Mouse (Mus musculus) embryonic facial prominence, embryonic 15.5 days (tissue): Measurements from ENCODE around the gene Gm4836. TPM values are rescaled to one million over a fixed set of nuclear protein-coding genes. Genes with fewer than 3 reads are reported as not detected.
"Not testable (repeated sequence)": the region's sequence is repeated elsewhere in the genome, so short reads cannot be mapped to it uniquely, and the experiment has no call there.

Source experiments
- ATAC-seq: fragments of 200-750 bp; cut with Nextera tagmentation; 2 replicates; pipeline ENCODE4 v1.8.0; 2017; ENCODE audit warnings: low read depth, moderate TSS enrichment; ENCODE audit not compliant: insufficient number of reproducible peaks, low FRiP score, low TSS enrichment
- H3K27ac ChIP-seq: fragments of 300-500 bp; sonication (generic); replicated peaks from 2 replicates; pipeline ENCODE4 v1.5.1; 2015; ENCODE audit warnings: mild to moderate bottlenecking, inconsistent platforms
- H3K27me3 ChIP-seq: fragments of 300-500 bp; sonication (generic); 2 replicates; pipeline ENCODE4 v1.6.1; 2015; ENCODE audit warnings: inconsistent platforms
- H3K36me3 ChIP-seq: fragments of 300-500 bp; sonication (generic); 2 replicates; pipeline ENCODE4 v1.6.1; 2015; ENCODE audit warnings: mild to moderate bottlenecking, inconsistent platforms
- H3K4me1 ChIP-seq: fragments of 300-500 bp; sonication (generic); 2 replicates; pipeline ENCODE4 v1.6.1; 2015; ENCODE audit warnings: inconsistent platforms
- H3K4me2 ChIP-seq: fragments of 300-500 bp; sonication (generic); replicated peaks from 2 replicates; pipeline ENCODE4 v1.6.1; 2015; ENCODE audit warnings: mild to moderate bottlenecking, inconsistent platforms
- H3K4me3 ChIP-seq: fragments of 300-500 bp; sonication (generic); replicated peaks from 2 replicates; pipeline ENCODE4 v1.5.1; 2015; ENCODE audit warnings: mild to moderate bottlenecking, inconsistent platforms
- H3K9ac ChIP-seq: fragments of 300-500 bp; sonication (generic); 2 replicates; pipeline ENCODE4 v1.6.1; 2015; ENCODE audit warnings: inconsistent platforms
- H3K9me3 ChIP-seq: fragments of 300-500 bp; sonication (generic); replicated peaks from 2 replicates; pipeline ENCODE4 v1.6.1; 2016; ENCODE audit warnings: inconsistent platforms
- WGBS: fragments of 180-500 bp; shearing (Covaris S2); methylation state at CpG from one replicate; pipeline ENCODE4 v1.1.7; 2015; 5-methylcytosine and 5-hydroxymethylcytosine counted together
- polyA plus RNA-seq: library from polyadenylated mRNA; unstranded; fragments of >200 nt; fragmentation: Nextera tagmentation; extraction: Ambion mirVana; gene quantifications from 2 replicates; pipeline ENCODE4 v1.2.1, GENCODE M21; 2015

Gm4836 gene
- not detected in 2 replicates for polyA plus RNA-seq

- H3K27ac ChIP-seq, H3K4me1 ChIP-seq, H3K4me2 ChIP-seq, H3K4me3 ChIP-seq, H3K9me3 ChIP-seq, H3K27me3 ChIP-seq, ATAC-seq, H3K36me3 ChIP-seq, H3K9ac ChIP-seq: not testable (repeated sequence)
- WGBS: no CpG with 5 or more reads among the region's 6 CpGs
Observed at GRCm38 (mm10) chrX:28293532-28293931, at the start of gene Gm4836. TSS of gene Gm4836 (minus strand) at chrX:28293632.
